Mouse (Mus musculus): ENCODE results near the gene Cbx8. TPM values are rescaled to one million over a fixed set of nuclear protein-coding genes. Genes with fewer than 3 reads are reported as not detected.

Gene Cbx8
- polyA plus RNA-seq, 1 experiment from 2014 or later: 9.3 TPM

GRCm38 (mm10) chr11:119053738-119054350, 13.1 kb upstream of the Cbx8 start:
- peak; percentile 33 for ATAC-seq (ENCODE audit: low FRiP score)
- peak overlapping the region; percentile 31 for H3K4me3 ChIP-seq (ENCODE audit: low read depth, low read length)
- H3K36me3 ChIP-seq (ENCODE audit: control insufficient read depth, insufficient read depth, low read length): no peaks in the 10 kb centered on the region
- H3K9ac ChIP-seq (ENCODE audit: low read depth, low read length): peak overlapping the region; percentile 45
- peak overlapping the region; percentile 74 for H3K4me2 ChIP-seq (replicated peaks; ENCODE audit: low read depth, low read length)
- peak overlapping the region; percentile 79 for H3K27ac ChIP-seq (ENCODE audit: low read depth, low read length)
- peak; percentile 73 for DNase-seq (ENCODE audit: low spot score)
- under 1% methylated on average over 32 of the region's 35 CpGs for WGBS
- H3K27me3 ChIP-seq (ENCODE audit: control insufficient read depth, insufficient read depth, low read length): peaks cover 79% of the 10 kb centered on the region
- peaks cover 18% of the 10 kb centered on the region; the same call in 1 of the 2 replicates for H3K4me1 ChIP-seq (replicated peaks; ENCODE audit: control insufficient read depth, insufficient read depth, low read length)
- H3K9me3 ChIP-seq (ENCODE audit: control insufficient read depth, low read length): no peaks in the 10 kb centered on the region

DNA sequence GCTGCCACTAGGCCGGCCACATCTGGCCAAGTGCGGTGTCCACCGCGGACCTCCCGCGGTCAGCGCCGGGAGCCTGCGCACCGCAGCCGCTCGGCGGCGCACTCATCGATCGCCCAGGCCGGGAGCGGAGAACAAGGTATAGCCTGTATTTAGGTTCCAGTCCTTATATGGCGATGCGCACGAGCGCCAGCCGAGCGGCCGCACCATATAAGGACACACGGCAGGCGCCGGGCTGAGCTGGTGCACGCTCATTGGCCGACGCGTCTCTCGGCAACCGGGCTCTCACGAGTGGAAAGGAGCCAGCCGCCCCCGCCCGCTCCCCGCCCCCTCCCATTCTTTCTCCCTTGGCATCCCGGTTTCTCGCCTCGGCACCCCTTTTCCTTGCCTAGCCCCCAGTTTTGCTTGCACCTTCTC, 12.5 kb upstream of the Cbx8 start:
- DNase-seq (ENCODE audit: low spot score) (peak; percentile 90), ATAC-seq (ENCODE audit: low FRiP score) (peak; percentile 90)
- no peaks in the 10 kb centered on the region for H3K9me3 ChIP-seq (ENCODE audit: control insufficient read depth, low read length)
- peaks cover 16% of the 10 kb centered on the region for H3K4me1 ChIP-seq (replicated peaks; ENCODE audit: control insufficient read depth, insufficient read depth, low read length)
- H3K4me3 ChIP-seq (ENCODE audit: low read depth, low read length): peak overlapping the region; percentile 31
- H3K4me2 ChIP-seq (replicated peaks; ENCODE audit: low read depth, low read length): peak overlapping the region; percentile 74
- H3K27me3 ChIP-seq (ENCODE audit: control insufficient read depth, insufficient read depth, low read length): peaks cover 78% of the 10 kb centered on the region
- no peaks in the 10 kb centered on the region for H3K36me3 ChIP-seq (ENCODE audit: control insufficient read depth, insufficient read depth, low read length)
- WGBS: under 1% methylated on average over 40 of the region's 42 CpGs
- peak overlapping the region; percentile 79 for H3K27ac ChIP-seq (ENCODE audit: low read depth, low read length)
- H3K9ac ChIP-seq (ENCODE audit: low read depth, low read length): peak overlapping the region; percentile 45

GRCm38 (mm10) chr11:119052661-119053256, 12.0 kb upstream of the Cbx8 start:
- Histone ChIP-seq H3K27me3 (ENCODE audit: control insufficient read depth, insufficient read depth, low read length) (peaks cover 77% of the 10 kb centered on the region), H3K4me2 (replicated peaks; ENCODE audit: low read depth, low read length) (peak overlapping the region; percentile 74), H3K36me3 (ENCODE audit: control insufficient read depth, insufficient read depth, low read length) (no peaks in the 10 kb centered on the region), H3K4me3 (ENCODE audit: low read depth, low read length) (peak overlapping the region; percentile 31), H3K4me1 (replicated peaks; ENCODE audit: control insufficient read depth, insufficient read depth, low read length) (peaks cover 18% of the 10 kb centered on the region), H3K9ac (ENCODE audit: low read depth, low read length) (no peak overlapping the region), H3K9me3 (ENCODE audit: control insufficient read depth, low read length) (no peaks in the 10 kb centered on the region), H3K27ac (ENCODE audit: low read depth, low read length) (peak overlapping the region; percentile 79)
- DNase-seq (ENCODE audit: low spot score) (peak; percentile 68), ATAC-seq (ENCODE audit: low FRiP score) (no peak)
- WGBS: under 1% methylated on average over 13 of the region's 13 CpGs

DNA sequence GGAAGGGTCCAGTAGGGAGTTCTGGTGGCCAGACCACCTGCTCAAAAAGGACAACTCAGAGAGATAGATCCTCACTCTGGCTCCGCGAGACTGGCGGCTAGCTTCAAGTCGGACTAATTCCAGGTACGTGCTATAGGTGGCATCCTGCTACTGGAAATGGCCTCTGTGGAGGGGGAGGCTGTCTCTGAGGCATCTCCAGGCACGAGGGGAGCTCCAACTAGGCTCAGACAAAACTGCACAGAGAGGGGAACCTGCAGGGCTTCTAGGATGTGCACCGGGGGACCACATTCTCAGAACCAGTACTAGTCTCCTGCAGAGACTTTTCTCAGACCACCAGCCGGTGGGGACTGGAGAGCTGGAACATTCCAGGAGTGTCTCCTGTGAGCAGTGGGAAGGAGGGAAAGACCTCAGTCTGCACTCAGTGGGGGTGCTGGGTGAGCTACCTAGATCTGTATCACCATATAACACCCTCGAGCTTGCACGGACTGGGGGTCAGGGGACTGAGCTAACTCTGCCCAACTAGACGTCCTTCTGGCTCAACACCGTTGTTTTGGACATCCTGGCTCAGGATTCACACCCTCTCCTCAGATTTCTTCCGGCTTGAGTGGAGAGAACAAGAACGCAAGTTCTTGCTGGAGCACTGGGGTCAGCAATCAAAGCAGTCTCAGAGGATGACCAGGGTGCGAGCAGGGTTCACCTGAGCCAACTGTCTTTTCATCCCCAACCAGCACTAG, 11.3 kb upstream of the Cbx8 start:
- Histone ChIP-seq H3K9ac (ENCODE audit: low read depth, low read length) (no peak overlapping the region), H3K4me2 (replicated peaks; ENCODE audit: low read depth, low read length) (no peak overlapping the region; the same call in 1 of the 2 replicates), H3K4me1 (replicated peaks; ENCODE audit: control insufficient read depth, insufficient read depth, low read length) (peaks cover 17% of the 10 kb centered on the region)

DNA sequence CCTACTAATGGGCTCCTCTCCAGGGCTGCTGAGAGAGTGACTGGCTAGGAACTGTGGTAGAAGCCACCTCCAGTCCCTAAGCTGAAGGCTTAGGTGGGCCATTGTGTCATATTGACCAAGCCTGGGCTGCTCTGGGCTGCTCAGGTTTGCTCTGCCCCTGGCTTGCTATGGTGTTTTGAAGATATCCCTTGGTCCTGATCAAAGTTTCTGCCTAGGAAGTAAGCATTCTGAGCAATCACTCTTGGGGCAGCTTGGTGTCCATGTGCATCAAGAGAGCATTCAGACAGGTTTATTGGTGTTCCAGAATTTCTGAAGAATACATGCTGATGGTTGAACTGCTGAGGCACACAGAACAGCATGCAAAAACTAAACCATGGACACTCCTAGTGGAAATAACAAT, 10.7 kb upstream of the Cbx8 start:
- no peak for DNase-seq (ENCODE audit: low spot score)
- peaks cover 85% of the 10 kb centered on the region for H3K27me3 ChIP-seq (ENCODE audit: control insufficient read depth, insufficient read depth, low read length)
- H3K4me3 ChIP-seq (ENCODE audit: low read depth, low read length): no peak overlapping the region
- peaks cover 23% of the 10 kb centered on the region for H3K4me1 ChIP-seq (replicated peaks; ENCODE audit: control insufficient read depth, insufficient read depth, low read length)
- no peaks in the 10 kb centered on the region for H3K36me3 ChIP-seq (ENCODE audit: control insufficient read depth, insufficient read depth, low read length)
- H3K9ac ChIP-seq (ENCODE audit: low read depth, low read length): no peak overlapping the region
- H3K4me2 ChIP-seq (replicated peaks; ENCODE audit: low read depth, low read length): no peak overlapping the region
- no peak for ATAC-seq (ENCODE audit: low FRiP score)
- no peak overlapping the region for H3K27ac ChIP-seq (ENCODE audit: low read depth, low read length)
- H3K9me3 ChIP-seq (ENCODE audit: control insufficient read depth, low read length): no peaks in the 10 kb centered on the region

More for the DNA sequence above, 11.3 kb upstream of the Cbx8 start:
- Histone ChIP-seq H3K4me3 (ENCODE audit: low read depth, low read length) (no peak overlapping the region), H3K27me3 (ENCODE audit: control insufficient read depth, insufficient read depth, low read length) (peaks cover 79% of the 10 kb centered on the region), H3K27ac (ENCODE audit: low read depth, low read length) (no peak overlapping the region), H3K9me3 (ENCODE audit: control insufficient read depth, low read length) (no peaks in the 10 kb centered on the region), H3K36me3 (ENCODE audit: control insufficient read depth, insufficient read depth, low read length) (no peaks in the 10 kb centered on the region)
- 2% methylated on average over 15 of the region's 15 CpGs for WGBS
- DNase-seq (ENCODE audit: low spot score): peak; percentile 59
- ATAC-seq (ENCODE audit: low FRiP score): no peak

GRCm38 (mm10) chr11:119050361-119050760, 9.6 kb upstream of the Cbx8 start:
- no peaks in the 10 kb centered on the region for H3K9me3 ChIP-seq (ENCODE audit: control insufficient read depth, low read length)
- no peaks in the 10 kb centered on the region for H3K36me3 ChIP-seq (ENCODE audit: control insufficient read depth, insufficient read depth, low read length)
- peaks cover 22% of the 10 kb centered on the region for H3K4me1 ChIP-seq (replicated peaks; ENCODE audit: control insufficient read depth, insufficient read depth, low read length)
- DNase-seq (ENCODE audit: low spot score) (no peak), ATAC-seq (ENCODE audit: low FRiP score) (no peak)
- WGBS: 0% methylated on average over 2 of the region's 2 CpGs
- no peak overlapping the region for H3K9ac ChIP-seq (ENCODE audit: low read depth, low read length)
- H3K27me3 ChIP-seq (ENCODE audit: control insufficient read depth, insufficient read depth, low read length): peaks cover 90% of the 10 kb centered on the region
- H3K4me2 ChIP-seq (replicated peaks; ENCODE audit: low read depth, low read length): no peak overlapping the region
- no peak overlapping the region for H3K27ac ChIP-seq (ENCODE audit: low read depth, low read length)
- H3K4me3 ChIP-seq (ENCODE audit: low read depth, low read length): no peak overlapping the region

- no peak overlapping the region for H3K27ac ChIP-seq (ENCODE audit: low read depth, low read length)
- no peak for DNase-seq (ENCODE audit: low spot score)
- no peaks in the 10 kb centered on the region for H3K9me3 ChIP-seq (ENCODE audit: control insufficient read depth, low read length)
- ATAC-seq (ENCODE audit: low FRiP score): no peak
- peaks cover 18% of the 10 kb centered on the region for H3K4me1 ChIP-seq (replicated peaks; ENCODE audit: control insufficient read depth, insufficient read depth, low read length)
- no peak overlapping the region for H3K4me3 ChIP-seq (ENCODE audit: low read depth, low read length)
- H3K27me3 ChIP-seq (ENCODE audit: control insufficient read depth, insufficient read depth, low read length): peaks cover 96% of the 10 kb centered on the region
- no peak overlapping the region for H3K9ac ChIP-seq (ENCODE audit: low read depth, low read length)
- no peak overlapping the region for H3K4me2 ChIP-seq (replicated peaks; ENCODE audit: low read depth, low read length)
- under 1% methylated on average over 13 of the region's 13 CpGs for WGBS
- H3K36me3 ChIP-seq (ENCODE audit: control insufficient read depth, insufficient read depth, low read length): no peaks in the 10 kb centered on the region
Observed at GRCm38 (mm10) chr11:119048133-119048510, 7.4 kb upstream of the Cbx8 start.

- Histone ChIP-seq H3K4me2 (replicated peaks; ENCODE audit: low read depth, low read length) (no peak overlapping the region), H3K27me3 (ENCODE audit: control insufficient read depth, insufficient read depth, low read length) (peaks cover 97% of the 10 kb centered on the region), H3K9me3 (ENCODE audit: control insufficient read depth, low read length) (no peaks in the 10 kb centered on the region), H3K36me3 (ENCODE audit: control insufficient read depth, insufficient read depth, low read length) (no peaks in the 10 kb centered on the region), H3K27ac (ENCODE audit: low read depth, low read length) (no peak overlapping the region), H3K4me3 (ENCODE audit: low read depth, low read length) (no peak overlapping the region), H3K4me1 (replicated peaks; ENCODE audit: control insufficient read depth, insufficient read depth, low read length) (peaks cover 20% of the 10 kb centered on the region), H3K9ac (ENCODE audit: low read depth, low read length) (no peak overlapping the region)
- DNase-seq (ENCODE audit: low spot score): peak; percentile 72
- ATAC-seq (ENCODE audit: low FRiP score): peak; percentile 9; the same call in 1 of the 2 replicates
- WGBS: 2% methylated on average over 39 of the region's 43 CpGs
Observed at GRCm38 (mm10) chr11:119047261-119048132, 6.7 kb upstream of the Cbx8 start.

Data from hindbrain, embryonic 11.5 days (tissue).